Mouse (Mus musculus) layer of hippocampus, postnatal 14 days (tissue): Measurements from ENCODE around the gene Slit2. TPM values are rescaled to one million over a fixed set of nuclear protein-coding genes. Genes with fewer than 3 reads are reported as not detected.
A peak's percentile ranks its signal among the peaks of the same experiment; 100 is the strongest.

Experiments
- DNase-seq, 2 experiments: peaks; one replicate each; pipeline ENCODE4 v3.0.0; 2021 to 2022; ENCODE audit warnings: low spot score in 2 of 2, mixed read lengths in 1 of 2
- total RNA-seq, 2 experiments: library from RNA; stranded (reverse); gene quantifications; 2 replicates each; pipeline ENCODE4 v1.2.3; 2021

The Slit2 gene
- total RNA-seq, 2 experiments from 2014 or later: 52.7 to 53.9 TPM

DNA sequence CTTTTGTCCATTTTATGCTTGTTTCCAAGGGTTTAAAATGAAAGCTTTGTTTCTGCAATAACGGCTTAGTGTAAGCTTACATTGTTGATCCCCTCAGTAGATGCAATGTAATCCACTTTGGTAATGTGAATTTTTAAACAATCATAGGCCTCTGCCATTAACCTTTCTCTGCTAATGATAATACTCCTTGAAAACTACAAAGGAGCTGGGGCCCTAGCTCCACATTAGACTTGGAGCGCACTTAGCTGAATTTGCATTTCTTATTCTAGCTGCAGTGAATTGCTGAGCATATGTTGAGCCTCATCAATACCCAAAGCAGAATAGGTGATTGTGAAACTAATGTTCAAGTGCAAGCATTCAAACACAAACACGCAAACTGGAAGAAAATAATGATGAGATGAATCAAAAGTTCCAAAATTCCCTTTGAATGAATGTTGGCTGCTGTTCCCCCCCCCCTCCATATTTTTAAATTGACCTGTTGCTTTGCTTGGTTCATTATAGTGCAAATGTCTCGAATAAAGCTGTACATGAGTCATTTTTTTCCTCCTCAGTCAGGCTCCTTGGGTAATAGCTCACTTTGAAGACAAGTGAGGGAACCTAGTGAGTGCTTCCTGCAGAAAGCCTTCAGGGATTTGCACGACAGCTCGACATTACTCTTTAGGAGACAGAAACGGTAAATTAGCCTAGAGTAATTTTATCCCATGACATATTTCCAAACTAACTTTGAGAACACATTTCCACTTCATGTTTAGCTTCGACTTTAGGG, 66.2 kb downstream of the Slit2 start:
- no peak for DNase-seq

DNA sequence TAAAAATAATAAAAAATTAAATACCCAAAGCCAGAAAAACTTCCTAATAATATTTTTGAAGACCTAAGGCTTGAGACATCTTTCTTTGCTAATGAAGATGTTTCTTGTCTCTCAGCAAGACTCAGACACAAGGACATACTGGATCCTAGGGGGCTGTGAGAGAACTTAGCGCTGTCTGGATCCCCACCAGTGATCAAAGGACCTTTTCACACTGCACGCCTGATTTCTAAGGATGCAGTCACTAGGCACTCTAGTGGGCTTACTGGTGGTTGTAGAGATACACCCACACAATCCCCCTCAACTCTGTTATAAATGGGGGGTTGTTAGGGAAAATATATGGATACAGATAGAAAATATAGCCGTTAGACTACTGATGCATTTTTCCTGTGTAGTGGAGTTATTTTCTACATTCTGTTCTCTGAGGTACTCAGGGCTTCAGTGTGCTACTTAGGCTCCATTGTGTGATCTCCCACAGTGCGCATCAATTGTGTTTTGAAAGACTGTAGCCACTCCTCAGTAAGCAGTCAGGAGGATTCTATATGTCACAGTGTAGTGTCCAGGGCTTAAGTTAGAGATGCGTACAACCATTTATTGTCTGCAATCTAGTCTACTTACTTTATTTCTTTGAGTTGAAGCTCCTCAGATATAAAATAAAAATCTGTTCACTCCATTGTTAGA, 67.8 kb downstream of the Slit2 start:
- no peak for DNase-seq

DNA sequence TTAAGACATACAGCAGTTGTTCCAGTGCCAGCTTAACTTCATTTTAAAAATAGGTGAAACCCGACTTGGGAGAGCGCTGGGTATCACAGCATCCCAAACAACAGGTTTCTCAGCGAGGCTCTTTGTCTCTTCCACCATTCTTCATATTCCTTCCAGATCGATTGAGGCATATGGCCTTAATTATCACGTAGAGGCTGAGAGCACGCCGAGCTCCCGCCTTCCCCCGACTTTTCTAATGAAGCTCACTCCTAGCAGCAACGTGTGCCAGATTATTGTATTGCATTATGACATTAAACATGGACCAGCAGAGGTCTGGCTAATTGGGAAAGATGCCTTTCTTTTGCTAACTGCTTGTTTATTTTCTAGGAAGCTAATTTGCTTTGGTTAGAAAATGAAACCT, 75.7 kb downstream of the Slit2 start:
- peak; percentile 10 to 16 for DNase-seq

DNA sequence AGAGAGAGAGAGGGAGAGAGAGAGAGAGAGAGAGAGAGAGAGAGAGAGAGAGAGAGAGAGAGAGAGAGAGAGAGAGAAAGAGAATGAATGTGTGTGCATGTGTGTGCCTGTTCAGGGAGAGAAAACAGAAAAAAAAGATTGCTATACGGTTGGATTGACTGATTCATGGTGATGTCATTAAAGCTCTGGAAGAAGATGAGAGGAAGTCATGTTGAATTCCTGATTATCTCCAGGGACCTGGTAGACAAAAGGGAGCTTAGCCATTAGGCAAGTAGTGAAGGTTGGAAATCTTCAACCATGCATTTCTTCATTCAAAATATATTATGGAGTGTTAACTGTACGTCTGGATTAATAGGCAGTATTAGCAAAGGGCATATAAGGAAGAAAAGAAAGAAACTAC, 77.8 kb downstream of the Slit2 start:
- no peak for DNase-seq

DNA sequence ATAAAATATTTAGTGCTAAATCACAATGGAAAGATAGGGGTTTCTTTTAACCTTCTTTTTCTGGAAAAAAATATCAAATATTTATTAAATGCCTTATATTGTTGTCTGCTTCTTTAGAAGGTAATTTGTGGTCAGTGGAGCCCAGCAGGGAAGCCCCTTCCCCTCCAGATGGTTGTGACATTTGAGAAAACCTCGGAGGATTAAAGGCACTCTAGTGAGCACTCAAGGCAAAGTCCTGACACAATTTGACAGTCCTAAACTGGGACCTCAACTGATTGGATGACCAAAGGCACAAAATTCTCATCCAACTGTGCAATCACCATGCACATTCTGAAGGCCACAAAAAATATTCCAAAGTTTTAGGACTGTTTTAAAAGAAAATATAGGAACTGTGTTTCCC, 95.8 kb downstream of the Slit2 start:
- DNase-seq: no peak

GRCm38 (mm10) chr5:48081223-48081881, 98.4 kb downstream of the Slit2 start:
- DNase-seq: no peak

DNA sequence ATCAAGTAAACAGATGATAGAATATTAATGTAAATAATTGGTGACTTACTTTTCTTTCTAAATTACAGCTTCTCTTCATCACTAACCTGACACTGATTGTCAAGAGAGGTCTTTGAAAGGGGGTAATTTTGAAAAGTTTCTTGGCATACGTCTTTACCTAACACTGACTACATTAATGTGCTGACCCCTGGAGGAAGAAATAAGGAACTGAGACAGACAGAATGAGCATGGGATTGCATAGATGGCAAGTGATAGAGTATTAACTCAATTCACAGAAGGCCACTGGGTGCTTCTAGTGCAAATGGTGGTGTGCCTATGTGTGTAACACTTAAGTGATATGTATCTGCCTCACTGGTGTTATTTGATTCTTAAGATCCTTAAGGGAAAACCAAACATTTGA, 130.5 kb downstream of the Slit2 start:
- peak in 1 of 2 experiments; percentile 13 for DNase-seq

DNA sequence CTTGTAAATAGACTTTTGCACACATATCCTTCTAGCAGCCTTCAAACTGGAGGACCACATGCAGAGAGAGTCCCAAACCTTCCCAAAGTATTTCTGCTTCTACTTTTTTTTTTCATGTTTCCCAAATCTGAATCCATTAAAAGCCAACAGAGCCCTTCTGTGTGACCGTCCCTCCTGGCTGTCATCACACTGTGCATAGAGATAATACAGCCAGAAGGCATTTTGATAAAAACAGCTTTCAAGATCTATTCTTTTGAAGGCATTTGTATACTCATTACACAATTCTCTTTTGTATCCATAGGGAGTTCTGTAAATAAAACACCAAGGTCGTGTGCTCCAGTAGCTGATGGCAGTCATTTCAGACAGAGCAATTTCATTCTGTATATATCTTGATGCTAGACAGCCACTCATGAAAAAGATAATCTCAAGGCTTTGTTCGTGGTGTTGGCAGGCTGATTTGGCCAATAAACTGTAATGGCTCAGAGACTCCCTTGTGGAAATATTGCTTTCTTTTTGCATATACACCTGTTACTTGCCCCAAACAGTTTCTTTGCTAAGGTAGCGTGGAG, 132.1 kb downstream of the Slit2 start:
- DNase-seq: no peak

DNA sequence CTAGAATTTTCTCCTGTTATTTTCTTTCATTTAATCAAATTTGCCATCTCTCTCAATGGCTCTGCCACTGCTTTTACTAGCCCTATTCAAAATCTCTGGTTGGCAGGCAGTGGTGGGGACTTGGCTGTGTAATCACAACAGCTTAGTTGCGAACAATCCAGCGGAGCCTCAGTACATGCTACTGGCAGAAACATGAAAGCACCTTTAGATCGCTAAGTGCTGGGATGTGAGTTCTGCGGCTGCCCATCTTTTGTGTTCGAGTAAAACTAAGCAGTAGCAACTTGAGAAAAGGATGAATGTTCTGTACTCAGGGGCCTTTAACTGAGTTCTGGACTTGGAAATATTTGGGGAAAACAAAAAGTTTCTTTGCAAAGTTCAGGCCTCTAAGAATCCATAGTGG, 139.7 kb downstream of the Slit2 start:
- peak in 1 of 2 experiments; percentile 52 for DNase-seq

- DNase-seq: no peak
Observed at GRCm38 (mm10) chr5:48125770-48126423, 143.0 kb downstream of the Slit2 start.

DNA sequence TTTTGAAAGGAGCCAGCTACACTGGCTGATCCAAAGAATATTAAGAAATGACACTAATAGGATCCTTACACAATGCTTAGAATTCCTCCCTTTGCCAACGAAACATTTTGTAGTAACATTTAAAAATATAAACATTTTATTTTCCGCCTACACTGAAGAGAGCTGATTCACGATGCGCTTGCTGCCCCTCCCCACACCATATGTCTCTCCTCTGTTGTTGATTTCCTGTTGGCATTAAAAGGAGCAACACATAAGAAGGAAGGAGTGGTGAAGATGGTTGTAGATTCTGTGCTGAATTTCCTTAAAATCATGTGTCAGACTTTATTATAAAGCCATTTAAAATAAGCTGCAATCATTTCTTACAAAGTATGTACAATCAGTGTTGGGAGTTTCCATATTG, 147.0 kb downstream of the Slit2 start:
- DNase-seq: peak in 1 of 2 experiments; percentile 55

DNA sequence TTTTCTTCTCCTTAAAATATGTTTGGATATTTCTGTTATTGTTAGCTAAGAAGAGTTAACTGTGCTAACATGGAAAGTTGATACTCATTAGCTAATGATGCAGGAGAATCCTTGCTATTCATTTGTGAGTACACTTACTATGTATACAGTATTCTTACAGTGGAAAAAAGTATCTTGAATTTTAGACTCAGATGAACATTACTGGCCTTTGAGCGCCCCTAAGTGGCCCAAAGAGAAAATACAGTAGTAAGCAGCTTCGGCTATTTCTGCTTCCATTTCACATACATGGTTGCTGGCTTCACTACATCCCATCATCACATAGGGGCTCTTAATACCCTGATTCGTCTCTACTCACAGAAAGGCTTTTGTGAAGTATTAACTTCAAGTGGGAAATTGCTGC, 153.6 kb downstream of the Slit2 start:
- DNase-seq: peak; percentile 48 to 68

DNA sequence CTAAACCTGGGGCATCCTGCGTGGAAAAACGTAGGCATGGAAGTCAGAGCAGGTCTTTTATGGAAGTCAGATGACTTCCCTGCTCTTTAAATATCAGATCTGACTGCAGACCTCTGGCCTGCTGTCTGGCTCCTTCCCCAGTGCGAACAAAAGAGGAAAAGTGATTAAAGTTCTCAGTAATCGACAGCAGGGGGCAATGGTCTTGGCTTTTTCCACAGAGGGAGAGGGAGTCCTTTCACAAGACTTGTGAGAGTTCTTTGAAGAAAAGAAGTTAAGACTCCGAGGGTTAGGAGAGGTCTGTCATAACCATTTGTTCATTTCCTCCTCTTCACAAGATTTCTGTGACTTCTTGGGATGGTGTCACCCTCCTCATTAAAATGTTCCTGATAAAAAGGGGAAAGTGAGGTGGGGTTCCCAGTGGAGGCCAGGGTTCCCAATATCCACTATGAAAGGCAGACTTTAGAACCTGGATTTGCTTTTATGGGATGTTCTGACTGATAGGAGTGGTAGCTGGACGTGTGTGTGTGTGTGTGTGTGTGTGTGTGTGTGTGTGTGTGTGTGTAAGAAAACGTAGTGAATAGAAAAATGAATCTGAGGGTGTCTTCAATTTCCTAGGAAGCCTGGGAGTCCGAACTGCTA, 156.0 kb downstream of the Slit2 start:
- DNase-seq: no peak

DNA sequence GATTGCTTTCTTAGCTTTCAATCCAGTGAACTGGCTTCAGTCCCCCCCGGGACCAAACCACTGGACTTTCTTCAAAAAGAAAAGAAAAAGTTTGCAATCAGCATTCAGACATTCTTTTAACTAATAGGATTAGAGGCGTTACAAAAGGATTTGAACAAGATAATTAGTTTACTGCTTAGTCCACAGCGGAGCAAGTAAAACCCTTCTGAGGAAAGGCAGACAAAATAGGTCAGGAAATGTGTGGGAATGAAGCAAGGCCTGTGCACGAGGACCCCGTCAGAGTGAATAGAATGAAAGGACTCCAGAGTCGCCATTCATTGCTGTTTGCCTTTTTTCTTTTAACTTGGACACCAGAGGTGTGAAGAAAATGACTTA, 156.5 kb downstream of the Slit2 start:
- DNase-seq: no peak

DNA sequence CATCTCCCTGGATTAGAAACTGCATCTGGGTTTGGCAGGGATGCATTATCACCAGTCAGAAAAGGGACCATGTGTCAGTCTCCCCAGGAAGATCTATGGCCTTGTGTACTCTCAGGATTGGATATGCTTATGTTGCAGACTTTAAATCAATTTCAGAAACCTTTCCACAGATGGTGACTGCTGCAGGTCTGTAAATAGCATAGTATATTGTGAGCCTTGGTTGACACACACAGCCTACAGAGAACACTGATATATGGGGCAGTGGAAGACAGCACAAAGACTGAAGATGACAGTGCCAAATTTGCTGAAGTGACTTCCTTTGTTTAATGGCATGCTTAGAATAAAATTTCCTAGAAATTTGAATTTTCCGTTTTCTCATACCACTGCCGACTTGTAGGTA, 163.1 kb downstream of the Slit2 start:
- DNase-seq: no peak

GRCm38 (mm10) chr5:48160829-48161228, 177.9 kb downstream of the Slit2 start:
- no peak for DNase-seq

GRCm38 (mm10) chr5:48181646-48182302, 198.8 kb downstream of the Slit2 start:
- no peak for DNase-seq

GRCm38 (mm10) chr5:48184358-48184757, 201.4 kb downstream of the Slit2 start:
- no peak for DNase-seq

DNA sequence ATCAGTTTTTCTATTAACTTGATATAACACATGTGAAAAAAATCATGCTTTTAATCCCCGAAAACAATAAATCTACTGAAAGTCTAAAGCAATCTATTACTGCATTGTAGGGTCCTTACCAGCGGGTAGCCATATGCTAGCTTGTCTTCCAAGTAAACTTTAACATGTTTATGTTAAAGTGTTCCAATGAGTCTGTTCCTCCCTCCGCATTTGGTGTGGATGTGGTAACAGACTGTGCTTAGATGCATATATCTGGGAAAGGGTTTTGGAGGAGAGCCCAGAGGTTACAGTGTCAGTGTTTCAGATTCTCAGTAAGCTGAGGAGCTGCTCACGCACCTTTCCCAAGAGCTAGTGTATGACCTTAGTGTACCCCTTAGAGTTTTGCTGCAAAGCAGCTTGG, 204.9 kb downstream of the Slit2 start:
- no peak for DNase-seq

DNA sequence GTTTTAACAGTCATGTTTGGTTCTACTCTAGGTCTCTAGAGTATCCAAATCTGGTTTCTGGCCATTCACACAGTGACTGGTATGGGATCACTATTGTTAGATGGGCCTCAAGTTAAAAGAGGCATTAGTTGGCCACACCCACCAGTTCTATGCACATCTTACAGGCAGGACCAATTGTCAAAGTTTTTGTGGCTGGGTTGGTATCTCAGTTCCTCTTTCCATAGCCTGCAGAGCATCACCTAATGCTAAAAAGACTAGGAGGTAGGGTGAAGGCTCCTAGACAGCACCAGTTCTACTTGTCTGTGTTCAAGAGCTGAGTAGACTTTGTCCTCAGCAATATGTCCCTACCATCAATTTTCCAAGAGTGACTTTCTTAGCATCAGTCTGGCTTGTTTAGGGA, 216.4 kb downstream of the Slit2 start:
- no peak for DNase-seq
